Mouse (Mus musculus) embryo, embryonic 10.5 days (tissue): ENCODE measurements around the gene Nebl.

Source experiments
- DNase-seq: peaks from one replicate; pipeline ENCODE4 v3.0.0-alpha.2; 2015; ENCODE audit warnings: low spot score

Nebl gene

DNA sequence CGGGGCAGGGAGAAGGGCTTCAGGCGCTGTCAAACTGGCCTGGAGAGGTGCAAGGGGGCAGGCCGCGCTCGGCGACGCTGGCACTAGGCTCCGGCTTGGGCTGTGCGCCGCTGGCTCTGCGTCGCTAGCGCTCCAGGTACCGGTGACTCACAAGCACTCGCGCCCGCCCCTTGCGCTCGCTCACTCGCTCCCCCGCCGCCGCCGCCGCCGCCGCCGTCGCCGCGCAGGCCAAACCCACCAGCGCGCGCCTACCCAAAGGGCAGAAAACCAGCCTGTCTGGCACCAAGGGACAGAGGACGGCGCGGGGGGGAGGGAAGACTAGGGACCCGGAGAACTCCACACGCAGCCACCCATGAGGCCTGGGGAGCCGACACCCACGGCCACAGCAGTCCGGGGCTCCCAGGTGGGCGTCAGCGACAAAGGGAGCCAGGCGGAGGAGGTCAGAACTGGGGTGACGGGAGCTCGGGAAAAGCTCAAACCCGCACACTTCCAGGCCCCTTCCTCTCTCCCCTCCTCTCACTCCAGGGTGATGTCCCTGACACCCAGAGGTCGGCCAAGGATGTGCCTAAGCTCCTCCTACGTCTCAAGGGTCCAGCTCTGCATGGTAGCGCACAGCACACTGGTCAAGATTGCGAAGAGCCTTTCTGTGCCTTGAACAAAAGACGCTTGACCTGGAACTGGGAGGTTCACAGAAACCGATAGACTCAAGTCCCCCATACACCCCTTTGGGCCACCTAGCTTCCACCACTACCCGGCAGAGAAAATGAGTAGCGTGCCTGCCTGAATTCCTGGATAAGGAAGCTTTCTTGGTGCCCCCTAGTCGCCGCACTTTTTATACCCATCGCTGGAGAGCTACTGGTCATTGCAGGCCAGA lies at the start of gene Nebl:
Gene Nebl, minus strand, starts transcription at position 508 of the 874 bp plus-strand sequence.
- peak; percentile 71 for DNase-seq

DNA sequence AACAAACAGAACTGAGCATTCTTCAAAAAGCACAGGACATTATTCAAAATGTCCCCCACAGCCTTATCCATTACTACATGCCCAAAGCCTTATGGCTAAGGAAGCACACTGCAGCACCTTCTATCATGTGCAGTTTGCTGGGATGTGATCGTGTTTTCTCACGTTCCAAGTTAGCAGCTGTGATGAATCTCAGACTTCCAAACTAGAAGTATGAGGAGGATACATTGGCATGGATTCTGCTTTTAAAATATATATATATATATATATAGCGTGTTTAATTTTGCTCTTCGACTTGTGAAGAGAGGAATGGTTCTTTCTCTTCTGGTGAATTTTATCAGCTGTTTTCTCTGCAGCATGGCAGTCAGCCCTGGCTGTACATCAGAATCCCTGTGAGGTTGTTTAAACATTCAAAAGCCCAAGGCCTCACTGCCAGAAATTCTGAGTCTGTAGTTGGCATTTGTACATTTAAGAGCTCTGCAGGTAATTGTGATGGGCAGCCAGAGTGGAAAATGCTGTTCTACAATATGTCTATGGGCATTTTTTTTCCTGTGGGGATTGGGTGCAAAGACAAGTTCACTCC lies 39.1 kb upstream of the Nebl start:
- DNase-seq, result no peak

GRCm38 (mm10) chr2:17769242-17769755 lies 38.0 kb upstream of the Nebl start:
- DNase-seq, result no peak

DNA sequence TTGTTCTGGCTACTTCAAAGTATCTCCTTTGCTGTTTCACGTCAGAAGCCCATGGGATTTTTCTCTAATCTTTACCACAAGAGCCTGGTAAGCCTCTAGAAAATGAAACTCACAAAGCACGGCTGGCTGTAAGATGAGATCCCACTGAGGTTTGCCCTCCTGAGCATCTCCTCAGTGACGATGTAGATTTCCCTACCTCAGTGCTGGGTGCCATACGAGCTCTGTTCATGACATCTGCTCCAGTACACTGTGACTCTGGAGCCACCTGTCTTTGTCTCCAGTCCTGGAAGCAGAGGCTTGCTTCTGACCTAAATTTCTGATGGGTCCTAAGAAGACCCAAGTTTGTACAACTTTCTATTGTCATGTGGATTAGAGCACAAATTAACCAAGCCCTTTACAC lies 25.0 kb upstream of the Nebl start:
- no peak for DNase-seq

GRCm38 (mm10) chr2:17742051-17742763 lies 10.9 kb upstream of the Nebl start:
- DNase-seq, result peak; percentile 44

GRCm38 (mm10) chr2:17741555-17741954 lies 10.3 kb upstream of the Nebl start:
- peak; percentile 77 for DNase-seq

DNA sequence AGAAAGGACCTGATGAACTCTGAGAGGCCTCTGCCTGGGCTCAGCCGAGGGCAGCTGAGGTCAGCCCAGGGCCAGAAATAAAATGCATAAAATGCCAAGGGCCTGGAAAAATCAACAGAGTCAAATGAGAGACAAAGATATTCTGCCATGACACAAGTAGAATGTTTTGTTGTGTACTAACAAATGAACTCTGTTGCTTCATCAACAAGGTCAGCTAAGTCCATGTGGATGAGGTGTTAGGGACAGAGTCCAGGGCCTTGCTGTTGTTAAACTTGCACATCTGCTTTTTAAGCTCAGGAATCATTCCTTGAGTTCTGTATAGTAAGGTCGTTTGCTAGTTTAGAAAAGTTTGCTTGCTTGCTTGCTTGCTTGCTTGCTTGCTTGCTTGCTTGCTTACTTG lies 9.2 kb upstream of the Nebl start:
- DNase-seq, result no peak

GRCm38 (mm10) chr2:17732210-17732609 lies 946 bp upstream of the Nebl start:
- DNase-seq, result peak; percentile 37

- DNase-seq, result no peak
These were observed 552 bp upstream of the Nebl start for GRCm38 (mm10) chr2:17731831-17732200.

- no peak for DNase-seq
These were observed 662 bp downstream of the Nebl start for GRCm38 (mm10) chr2:17730648-17730956.

DNA sequence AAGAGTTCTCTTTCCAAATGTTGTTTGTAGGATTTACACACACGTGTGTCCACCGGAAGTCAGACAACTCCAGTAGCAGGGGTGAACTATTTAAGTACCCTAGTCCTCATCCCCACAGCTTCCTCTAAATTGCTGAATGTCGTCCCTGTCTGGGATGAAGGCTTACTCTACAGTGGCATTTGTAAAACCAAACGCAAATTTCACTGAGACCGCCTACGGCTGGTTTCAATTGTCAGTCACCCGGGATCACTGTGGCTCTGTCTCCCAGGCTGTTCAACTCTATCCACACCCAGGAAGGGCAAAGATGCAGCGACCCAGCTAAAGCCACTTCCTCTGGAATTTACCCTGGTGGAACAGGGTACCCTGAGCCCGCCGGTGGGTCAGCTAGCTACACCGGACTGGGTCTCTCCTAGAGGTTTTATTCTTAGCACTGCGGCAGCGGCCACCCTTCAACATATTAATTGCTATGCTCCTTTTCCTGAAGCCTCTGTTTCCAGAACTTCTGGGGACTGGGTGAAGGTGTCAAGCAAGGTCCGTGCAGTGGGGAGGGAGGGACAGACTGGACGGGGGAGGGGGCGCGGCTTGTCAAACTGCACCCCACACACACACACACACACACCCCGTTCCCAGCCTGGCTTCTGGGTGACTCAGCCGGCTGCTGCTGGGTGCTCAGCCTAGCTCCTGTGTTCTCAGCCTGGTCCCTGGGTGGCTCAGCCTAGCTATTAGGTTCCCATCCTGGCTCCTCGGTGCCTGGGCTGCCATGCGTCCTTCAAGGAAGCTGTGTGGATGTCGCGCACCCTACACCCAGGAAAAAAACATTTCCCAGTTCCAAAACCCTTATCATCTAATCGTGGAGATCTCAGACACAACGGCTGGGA lies 1.3 kb downstream of the Nebl start:
- DNase-seq, result peak; percentile 31

- no peak for DNase-seq
These were observed 6.9 kb downstream of the Nebl start for GRCm38 (mm10) chr2:17724405-17724804.

DNA sequence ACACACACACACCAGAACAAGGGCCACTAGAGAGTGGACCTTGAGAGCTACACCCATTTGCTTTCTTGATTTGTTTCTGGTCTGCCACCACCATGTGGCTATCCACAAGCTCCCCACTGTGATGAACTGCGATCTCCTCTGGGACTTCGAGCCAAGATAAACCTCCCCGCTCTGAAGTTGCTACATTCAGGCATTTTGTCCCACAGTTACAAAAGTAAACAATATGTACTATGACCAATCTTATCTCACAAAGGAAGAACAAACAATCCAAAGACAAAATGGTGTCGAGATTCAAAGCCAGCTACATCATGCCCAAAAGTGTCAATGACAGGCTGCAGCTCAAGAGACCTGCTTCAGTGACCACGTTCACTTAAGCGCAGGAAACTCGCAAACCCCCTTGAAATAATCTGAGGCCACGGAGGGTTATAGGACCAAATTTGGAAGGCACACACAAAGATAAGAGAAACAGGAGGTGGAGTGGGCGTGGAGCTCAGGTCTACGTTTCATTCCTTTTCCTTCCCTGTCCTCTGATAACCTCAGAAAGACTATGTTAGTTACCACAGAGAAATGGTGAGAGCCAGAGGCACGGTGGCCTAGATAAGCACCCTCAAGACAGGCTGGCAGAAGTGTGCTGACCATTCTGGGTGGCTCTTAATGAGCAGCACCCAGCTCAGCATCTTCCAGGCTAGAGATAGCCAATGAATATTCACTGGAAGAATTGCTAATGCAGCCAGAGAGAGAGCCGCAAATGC lies 7.8 kb downstream of the Nebl start:
- DNase-seq, result no peak

DNA sequence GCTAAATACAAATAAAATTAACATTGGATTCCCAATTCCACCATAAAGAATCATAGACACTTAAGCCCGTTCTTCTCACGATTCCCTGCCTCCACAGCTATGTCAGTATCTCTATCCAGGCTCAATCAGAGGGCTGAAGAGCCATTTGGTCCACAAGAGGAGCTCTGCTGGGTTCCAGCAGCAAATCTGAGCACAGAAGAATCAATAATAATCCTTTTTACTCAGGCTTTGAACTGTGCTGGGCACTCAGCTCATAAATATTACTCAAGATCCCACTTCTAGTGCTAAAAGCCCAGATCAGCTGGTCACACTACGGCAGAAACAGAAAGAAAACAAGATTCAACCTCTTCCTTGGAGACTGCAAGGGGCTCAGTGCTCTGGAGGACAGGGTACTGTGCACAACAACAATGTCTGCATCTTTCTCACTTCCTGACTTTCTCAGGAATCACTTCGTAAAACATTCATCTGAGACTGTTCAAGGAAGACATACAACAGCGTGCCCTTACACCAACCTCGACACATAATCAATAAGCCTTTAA lies 10.0 kb downstream of the Nebl start:
- no peak for DNase-seq

- DNase-seq, result no peak
These were observed 13.0 kb downstream of the Nebl start for GRCm38 (mm10) chr2:17718281-17718680.

- DNase-seq, result no peak
These were observed 14.1 kb downstream of the Nebl start for GRCm38 (mm10) chr2:17717200-17717599.

- DNase-seq, result no peak
These were observed 16.0 kb downstream of the Nebl start for GRCm38 (mm10) chr2:17715149-17715767.

- no peak for DNase-seq
These were observed 16.6 kb downstream of the Nebl start for GRCm38 (mm10) chr2:17714661-17715060.

DNA sequence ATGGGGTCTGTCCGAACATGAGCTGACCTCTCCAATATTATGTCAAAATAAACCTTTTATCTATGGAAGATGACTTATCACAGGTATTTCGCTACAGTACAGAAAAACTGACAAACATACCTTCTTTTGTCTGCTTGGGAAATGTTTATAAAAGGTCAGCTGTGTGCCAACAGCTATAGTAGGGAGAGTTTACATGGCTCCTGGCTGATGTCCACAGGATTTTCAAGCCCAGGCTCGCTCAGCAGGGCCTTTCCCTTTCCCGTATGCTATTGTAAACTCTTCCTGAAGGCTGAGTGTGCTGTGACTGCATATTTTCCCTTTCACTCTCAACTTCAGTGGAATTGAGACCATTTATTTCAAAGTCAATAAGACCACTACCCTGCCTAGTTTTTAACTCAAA lies 17.1 kb downstream of the Nebl start:
- DNase-seq, result no peak

DNA sequence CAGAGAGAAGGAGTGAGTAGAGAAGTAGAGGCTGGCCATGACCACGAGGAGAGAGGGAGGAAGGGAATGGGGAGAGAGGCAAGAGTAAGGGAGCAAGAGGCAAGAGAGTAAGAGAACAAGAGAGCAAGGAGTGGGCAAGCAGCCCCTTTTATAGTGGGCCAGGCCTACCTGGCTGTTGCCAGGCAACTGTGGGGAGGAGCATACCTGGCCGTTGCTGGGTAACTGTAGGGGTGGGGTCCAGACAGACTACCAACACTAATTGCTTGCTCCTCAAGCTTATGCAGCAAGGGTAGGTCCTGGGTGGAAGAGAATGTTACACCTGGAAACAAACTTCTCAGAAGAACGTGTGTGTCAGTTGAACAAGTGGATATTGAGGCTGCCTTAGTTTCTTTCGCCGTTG lies 20.0 kb downstream of the Nebl start:
- no peak for DNase-seq

GRCm38 (mm10) chr2:17710083-17710482 lies 21.2 kb downstream of the Nebl start:
- DNase-seq, result no peak
